Mouse (Mus musculus) forebrain, embryonic 11.5 days (tissue): Measurements from ENCODE around the gene Vps37b. TPM values are rescaled to one million over a fixed set of nuclear protein-coding genes. Genes with fewer than 3 reads are reported as not detected.

Experiments used
- ATAC-seq: fragments of 200-750 bp; cut with Nextera tagmentation; replicated peaks from 2 replicates; pipeline ENCODE4 v1.8.0; 2017; ENCODE audit warnings: moderate TSS enrichment; ENCODE audit not compliant: low FRiP score
- DNase-seq: peaks from one replicate; pipeline ENCODE4 v3.0.0-alpha.2; 2017; ENCODE audit warnings: low spot score
- H3K27ac ChIP-seq: fragments of 300-500 bp; sonication (generic); 2 replicates; pipeline ENCODE4 v1.5.1; 2014; ENCODE audit warnings: low read depth, low read length
- H3K27me3 ChIP-seq: fragments of 300-500 bp; sonication (generic); 2 replicates; pipeline ENCODE4 v1.6.1; 2014; ENCODE audit warnings: mild to moderate bottlenecking, low read length, mixed read lengths; ENCODE audit not compliant: control insufficient read depth, insufficient read depth
- H3K36me3 ChIP-seq: fragments of 300-500 bp; sonication (generic); 2 replicates; pipeline ENCODE4 v1.6.1; 2014; ENCODE audit warnings: mild to moderate bottlenecking, low read length, moderate library complexity, mixed read lengths; ENCODE audit not compliant: control insufficient read depth, insufficient read depth
- H3K4me1 ChIP-seq: fragments of 300-500 bp; sonication (generic); replicated peaks from 2 replicates; pipeline ENCODE4 v1.6.1; 2014; ENCODE audit warnings: low read length, mixed read lengths; ENCODE audit not compliant: control insufficient read depth, insufficient read depth
- H3K4me2 ChIP-seq: fragments of 300-500 bp; sonication (generic); 2 replicates; pipeline ENCODE4 v1.6.1; 2014; ENCODE audit warnings: low read depth, mild to moderate bottlenecking, low read length, moderate library complexity, mixed read lengths; ENCODE audit not compliant: severe bottlenecking
- H3K4me3 ChIP-seq: fragments of 300-500 bp; sonication (generic); 2 replicates; pipeline ENCODE4 v1.5.1; 2014; ENCODE audit warnings: low read depth, low read length
- H3K9ac ChIP-seq: fragments of 300-500 bp; sonication (generic); 2 replicates; pipeline ENCODE4 v1.6.1; 2014; ENCODE audit warnings: low read length
- H3K9me3 ChIP-seq: fragments of 300-500 bp; sonication (generic); 2 replicates; pipeline ENCODE4 v1.6.1; 2016; ENCODE audit warnings: low read length, mixed read lengths; ENCODE audit not compliant: control insufficient read depth
- WGBS: fragments of 180-500 bp; shearing (Covaris S2); extraction: QIAGEN DNeasy Blood & Tissue Kit; methylation state at CpG from one replicate; pipeline ENCODE4 v1.1.7; 2014; 5-methylcytosine and 5-hydroxymethylcytosine counted together
- polyA plus RNA-seq: library from polyadenylated mRNA; unstranded; fragments of >200 nt; fragmentation: Nextera tagmentation; extraction: Ambion mirVana; gene quantifications from 2 replicates; pipeline ENCODE4 v1.2.1, GENCODE M21; 2014

Vps37b gene
- polyA plus RNA-seq, 1 experiment from 2014 or later: 60.2 TPM

- peaks cover 6% of the 10 kb centered on the region; the same call in 1 of the 2 replicates for H3K4me1 ChIP-seq
- H3K36me3 ChIP-seq: no peaks in the 10 kb centered on the region
- ATAC-seq (peak; percentile 66), DNase-seq (peak; percentile 88)
- under 1% methylated on average over 90 of the region's 106 CpGs for WGBS
- H3K27me3 ChIP-seq: peaks cover 2% of the 10 kb centered on the region; the same call in 1 of the 2 replicates
- peak within 1 kb of the TSS; percentile 77 for H3K4me3 ChIP-seq
- H3K27ac ChIP-seq: no peak within 1 kb of the TSS
- peak within 1 kb of the TSS; percentile 72 for H3K9ac ChIP-seq
- H3K9me3 ChIP-seq: no peaks in the 10 kb centered on the region
- peak within 1 kb of the TSS; percentile 97 for H3K4me2 ChIP-seq
These were observed 58.5 kb downstream of the Vps37b start, which contains the start of gene Hip1r for GRCm38 (mm10) chr5:123973299-123974178. Gene Hip1r (plus strand): TSS chr5:123973628.

DNA sequence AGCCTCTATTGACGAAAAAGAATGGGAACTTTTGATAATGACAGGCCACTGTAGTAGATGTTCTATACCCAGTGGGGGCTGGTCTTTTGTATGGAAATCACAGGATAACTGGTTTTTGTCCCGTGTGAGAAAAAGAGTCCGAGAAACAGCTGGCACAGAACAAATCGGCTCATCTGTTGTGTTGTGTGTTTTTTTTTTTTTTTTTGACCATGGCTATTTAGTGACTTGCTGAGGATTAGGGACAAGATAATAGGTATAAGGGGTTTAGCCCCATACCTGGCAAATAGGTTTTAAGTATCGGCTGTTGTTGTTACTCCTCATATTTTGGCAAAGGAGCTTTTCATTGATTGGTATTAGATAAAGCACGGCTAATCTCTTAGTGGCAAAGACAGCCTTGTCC, 59.6 kb downstream of the Vps37b start:
- H3K9me3 ChIP-seq: no peaks in the 10 kb centered on the region
- ATAC-seq: no peak
- peaks cover 2% of the 10 kb centered on the region; the same call in 1 of the 2 replicates for H3K27me3 ChIP-seq
- no peak overlapping the region for H3K27ac ChIP-seq
- H3K9ac ChIP-seq: no peak overlapping the region
- H3K36me3 ChIP-seq: no peaks in the 10 kb centered on the region
- peaks cover 6% of the 10 kb centered on the region; the same call in 1 of the 2 replicates for H3K4me1 ChIP-seq
- 79% methylated on average over 6 of the region's 6 CpGs for WGBS
- DNase-seq: no peak
- no peak overlapping the region for H3K4me2 ChIP-seq
- no peak overlapping the region for H3K4me3 ChIP-seq

GRCm38 (mm10) chr5:123970576-123970975, 61.5 kb downstream of the Vps37b start:
- 84% methylated on average over 4 of the region's 4 CpGs for WGBS
- H3K27ac ChIP-seq: no peak overlapping the region

DNA sequence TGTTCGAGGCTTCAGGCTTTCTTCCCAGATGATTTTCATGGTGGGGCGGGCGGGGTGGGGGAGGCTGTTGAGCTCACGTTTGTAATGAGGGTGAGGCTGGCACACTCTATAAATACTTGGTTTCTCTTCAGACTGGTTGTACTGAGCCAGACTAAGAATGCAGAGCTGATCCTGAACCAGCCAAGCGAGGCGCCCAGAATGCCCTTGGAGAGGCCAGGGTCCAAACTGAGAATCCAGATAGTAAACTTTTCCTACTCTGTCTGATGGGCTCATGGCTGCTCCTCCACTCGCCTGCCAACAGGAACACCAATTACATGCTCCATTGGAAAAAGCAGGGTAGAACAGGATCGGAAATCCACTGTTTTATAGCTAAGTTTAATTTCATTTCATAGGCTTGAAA, 62.9 kb downstream of the Vps37b start:
- ATAC-seq (no peak), DNase-seq (no peak)
- Histone ChIP-seq H3K4me3 (no peak overlapping the region), H3K36me3 (no peaks in the 10 kb centered on the region), H3K27ac (no peak overlapping the region), H3K4me1 (0 out of 2 replicates have a peak, but pooled peaks cover 2% of the 10 kb centered on the region), H3K9ac (no peak overlapping the region), H3K4me2 (no peak overlapping the region), H3K9me3 (no peaks in the 10 kb centered on the region), H3K27me3 (peaks cover 2% of the 10 kb centered on the region; the same call in 1 of the 2 replicates)
- WGBS: 70% methylated on average over 8 of the region's 8 CpGs

More at GRCm38 (mm10) chr5:123970576-123970975, 61.5 kb downstream of the Vps37b start:
- H3K9me3 ChIP-seq: no peaks in the 10 kb centered on the region
- H3K4me2 ChIP-seq: no peak overlapping the region
- ATAC-seq (no peak), DNase-seq (no peak)
- H3K4me3 ChIP-seq: no peak overlapping the region
- peaks cover 2% of the 10 kb centered on the region; the same call in 1 of the 2 replicates for H3K4me1 ChIP-seq
- no peak overlapping the region for H3K9ac ChIP-seq
- no peaks in the 10 kb centered on the region for H3K36me3 ChIP-seq
- peaks cover 2% of the 10 kb centered on the region; the same call in 1 of the 2 replicates for H3K27me3 ChIP-seq

DNA sequence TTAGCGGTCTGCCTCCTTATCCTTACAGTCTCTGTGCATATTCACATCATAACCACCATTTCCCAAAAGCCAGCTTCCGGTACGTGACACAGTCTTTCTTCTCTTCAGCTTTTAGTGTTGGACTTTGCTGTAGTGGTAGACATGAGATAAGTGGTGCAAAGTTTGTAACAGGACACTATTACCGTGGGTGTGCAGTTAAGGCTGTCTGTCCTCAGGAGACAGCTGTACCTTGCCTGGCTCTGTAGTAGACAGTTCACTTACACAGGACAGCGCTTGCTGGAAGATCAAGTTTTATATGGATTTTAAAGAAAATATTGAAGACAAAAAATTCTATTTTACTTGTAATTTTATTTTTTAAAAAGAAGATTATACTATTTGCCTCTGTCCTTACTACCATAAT, 63.6 kb downstream of the Vps37b start:
- H3K9me3 ChIP-seq: no peaks in the 10 kb centered on the region
- no peak overlapping the region for H3K9ac ChIP-seq
- 90% methylated on average over 5 of the region's 5 CpGs for WGBS
- DNase-seq (no peak), ATAC-seq (no peak)
- no peak overlapping the region for H3K4me3 ChIP-seq
- 0 out of 2 replicates have a peak, but pooled peaks cover 2% of the 10 kb centered on the region for H3K4me1 ChIP-seq
- H3K4me2 ChIP-seq: no peak overlapping the region
- no peaks in the 10 kb centered on the region for H3K36me3 ChIP-seq
- H3K27ac ChIP-seq: no peak overlapping the region
- peaks cover 2% of the 10 kb centered on the region; the same call in 1 of the 2 replicates for H3K27me3 ChIP-seq

DNA sequence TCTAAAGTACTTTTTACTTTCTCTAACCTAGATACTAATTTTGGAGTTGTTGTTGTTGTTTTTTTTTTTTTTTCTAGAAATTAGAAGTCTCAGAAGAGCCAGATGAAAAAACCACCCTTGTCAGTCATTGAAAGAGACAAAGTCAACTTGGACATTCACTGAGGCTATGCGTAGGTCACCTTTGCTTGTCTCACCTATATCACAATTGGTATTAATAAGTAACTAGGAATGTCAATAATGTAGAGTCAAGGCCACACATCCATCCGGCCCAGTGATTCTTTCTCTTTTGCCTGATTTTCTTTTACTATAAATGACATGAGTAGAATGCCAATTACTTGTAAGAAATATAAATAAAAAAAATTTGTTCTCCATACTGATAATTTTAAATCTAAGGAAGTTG, 65.3 kb downstream of the Vps37b start:
- H3K9me3 ChIP-seq: no peaks in the 10 kb centered on the region
- WGBS: 98% methylated on average over 2 of the region's 2 CpGs

DNA sequence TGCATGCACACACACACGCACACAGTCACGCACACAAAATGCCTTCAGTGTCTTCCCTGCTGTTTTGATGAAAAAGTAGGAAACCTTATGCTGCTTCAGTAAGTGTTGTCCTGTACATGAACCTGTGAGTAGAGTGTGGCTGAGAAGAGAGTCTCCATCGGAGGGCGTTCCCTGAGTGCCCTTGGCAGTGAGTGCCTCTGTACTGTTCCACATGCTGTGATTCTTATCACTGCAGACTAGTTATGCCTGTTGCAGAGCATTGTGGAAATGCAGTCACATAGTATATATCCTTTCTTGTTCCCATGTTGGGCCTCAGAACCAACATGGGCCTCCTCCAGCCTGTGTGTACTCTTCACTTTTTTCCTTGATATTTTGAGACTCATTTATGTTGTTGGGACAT, 67.9 kb downstream of the Vps37b start:
- 97% methylated on average over 4 of the region's 4 CpGs for WGBS
- Histone ChIP-seq H3K4me3 (no peak overlapping the region), H3K4me2 (no peak overlapping the region), H3K36me3 (no peaks in the 10 kb centered on the region), H3K4me1 (no peaks in the 10 kb centered on the region), H3K27me3 (no peaks in the 10 kb centered on the region), H3K9me3 (no peaks in the 10 kb centered on the region), H3K27ac (no peak overlapping the region), H3K9ac (no peak overlapping the region)
- no peak for DNase-seq
- no peak for ATAC-seq

More for the DNA sequence above, 65.3 kb downstream of the Vps37b start:
- no peak overlapping the region for H3K9ac ChIP-seq
- no peaks in the 10 kb centered on the region for H3K27me3 ChIP-seq
- H3K36me3 ChIP-seq: no peaks in the 10 kb centered on the region
- H3K4me1 ChIP-seq: no peaks in the 10 kb centered on the region
- ATAC-seq: no peak
- no peak for DNase-seq
- H3K27ac ChIP-seq: no peak overlapping the region
- H3K4me2 ChIP-seq: no peak overlapping the region
- H3K4me3 ChIP-seq: no peak overlapping the region

- DNase-seq (no peak), ATAC-seq (no peak)
- Histone ChIP-seq H3K4me2 (no peak overlapping the region), H3K4me3 (no peak overlapping the region), H3K9ac (no peak overlapping the region), H3K36me3 (no peaks in the 10 kb centered on the region), H3K4me1 (no peaks in the 10 kb centered on the region), H3K27ac (no peak overlapping the region), H3K27me3 (no peaks in the 10 kb centered on the region), H3K9me3 (no peaks in the 10 kb centered on the region)
- 87% methylated on average over 12 of the region's 12 CpGs for WGBS
These were observed 71.0 kb downstream of the Vps37b start for GRCm38 (mm10) chr5:123961046-123961445.
